Mouse (Mus musculus): ENCODE measurements at regions not wholly inside any gene's neighbourhood (a gene's known extent, or its start where the extent isn't known, plus 50 kb on each side); places are given as distances from the start of the nearest gene placed in this dataset.

- no peaks in the 10 kb centered on the region for H3K4me1 ChIP-seq
- WGBS: 90% methylated on average over 2 of the region's 2 CpGs
Measured at GRCm38 (mm10) chr12:67290054-67290453, 67.7 kb upstream of the Mdga2 start.

DNA sequence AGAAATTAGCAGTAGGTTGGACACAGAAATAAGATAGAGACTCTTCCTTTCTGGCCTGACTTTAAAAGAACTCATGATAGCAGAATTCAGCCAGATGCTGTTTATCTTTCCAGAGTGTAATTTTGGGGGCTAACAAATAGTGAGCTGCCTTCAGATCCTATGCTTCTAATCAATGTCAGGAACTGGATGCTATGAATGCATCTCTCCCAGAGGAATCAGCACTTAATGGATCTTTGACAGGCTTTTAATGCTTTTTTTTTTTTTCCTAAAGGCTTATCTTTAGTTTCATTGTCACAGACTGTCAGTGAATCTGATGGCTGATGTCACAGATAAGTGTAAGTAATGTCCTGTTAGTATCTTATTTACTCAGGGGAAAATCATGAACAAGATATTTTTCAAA lies 50.5 kb upstream of the Mdga2 start:
- no peak overlapping the region for H3K4me3 ChIP-seq
- no peak overlapping the region for H3K27ac ChIP-seq (replicated peaks)
- H3K4me1 ChIP-seq: peaks cover 5% of the 10 kb centered on the region
- no peaks in the 10 kb centered on the region for H3K36me3 ChIP-seq
- no peak for DNase-seq (ENCODE audit: low spot score)
- no peaks in the 10 kb centered on the region for H3K9me3 ChIP-seq (replicated peaks)
- no peaks in the 10 kb centered on the region for H3K27me3 ChIP-seq (ENCODE audit: low read depth, poor library complexity, severe bottlenecking)

More at GRCm38 (mm10) chr12:67290054-67290453, 67.7 kb upstream of the Mdga2 start:
- DNase-seq (ENCODE audit: low spot score): no peak
- Histone ChIP-seq H3K4me3 (no peak overlapping the region), H3K27me3 (ENCODE audit: low read depth, poor library complexity, severe bottlenecking) (no peaks in the 10 kb centered on the region), H3K36me3 (no peaks in the 10 kb centered on the region), H3K27ac (replicated peaks) (no peak overlapping the region), H3K9me3 (replicated peaks) (no peaks in the 10 kb centered on the region)

- WGBS: 81% methylated on average over 1 of the region's 1 CpGs
- no peaks in the 10 kb centered on the region for H3K27me3 ChIP-seq (ENCODE audit: low read depth, poor library complexity, severe bottlenecking)
- no peaks in the 10 kb centered on the region for H3K36me3 ChIP-seq
- no peak overlapping the region for H3K27ac ChIP-seq (replicated peaks)
- peaks cover 5% of the 10 kb centered on the region for H3K4me1 ChIP-seq
- no peaks in the 10 kb centered on the region for H3K9me3 ChIP-seq (replicated peaks)
- no peak overlapping the region for H3K4me3 ChIP-seq
- no peak for DNase-seq (ENCODE audit: low spot score)
Measured at GRCm38 (mm10) chr12:67272329-67272728, 50.0 kb upstream of the Mdga2 start.

Data from midbrain, embryonic 10.5 days (tissue).